Mouse (Mus musculus) WW6 (cell line): Measurements from ENCODE around the gene Ptges2.
A peak's percentile ranks its signal among the peaks of the same experiment; 100 is the strongest.

Experiments
- DNase-seq: peaks from one replicate; pipeline ENCODE4 v3.0.0-alpha.2; 2013; ENCODE audit warnings: low read depth, low spot score

Gene Ptges2

DNA sequence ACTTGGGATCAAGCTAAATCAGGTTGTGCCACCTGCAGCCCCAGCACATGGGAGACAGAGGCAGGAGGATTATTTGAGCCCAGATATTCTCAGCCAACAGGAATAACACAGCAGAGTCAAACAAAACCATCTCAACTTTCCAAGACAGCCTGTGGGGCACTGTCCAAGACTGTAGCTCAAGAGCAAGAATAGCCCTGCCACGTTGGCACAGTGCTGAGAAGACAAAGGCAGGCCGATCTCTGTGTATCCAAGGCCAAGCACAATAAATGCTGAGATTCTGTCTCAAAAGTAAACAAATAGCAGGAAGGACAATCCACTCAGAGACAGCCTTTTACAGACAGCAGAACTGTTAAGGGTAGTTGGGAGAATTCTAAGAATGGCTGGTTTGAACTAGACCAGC lies 44.5 kb downstream of the Ptges2 start:
- no peak for DNase-seq

DNA sequence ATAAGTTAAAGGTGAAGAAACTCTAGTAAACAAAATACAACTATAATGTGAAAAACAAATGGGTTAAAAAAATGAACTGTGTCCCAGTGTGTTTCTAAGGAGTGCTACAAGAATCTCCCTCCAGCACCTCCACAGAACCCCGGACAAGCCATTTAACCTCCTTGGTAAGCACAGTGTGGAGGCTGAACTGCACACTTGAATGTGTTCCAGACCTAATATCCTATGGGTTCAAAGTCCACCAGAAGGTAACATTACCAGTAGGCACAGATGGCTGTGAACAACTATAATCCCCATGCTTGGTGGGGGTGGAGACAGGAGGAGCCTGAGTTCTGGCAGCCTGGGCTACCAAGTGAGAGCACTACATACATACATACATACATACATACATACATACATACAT lies 44.9 kb downstream of the Ptges2 start:
- DNase-seq = no peak

DNA sequence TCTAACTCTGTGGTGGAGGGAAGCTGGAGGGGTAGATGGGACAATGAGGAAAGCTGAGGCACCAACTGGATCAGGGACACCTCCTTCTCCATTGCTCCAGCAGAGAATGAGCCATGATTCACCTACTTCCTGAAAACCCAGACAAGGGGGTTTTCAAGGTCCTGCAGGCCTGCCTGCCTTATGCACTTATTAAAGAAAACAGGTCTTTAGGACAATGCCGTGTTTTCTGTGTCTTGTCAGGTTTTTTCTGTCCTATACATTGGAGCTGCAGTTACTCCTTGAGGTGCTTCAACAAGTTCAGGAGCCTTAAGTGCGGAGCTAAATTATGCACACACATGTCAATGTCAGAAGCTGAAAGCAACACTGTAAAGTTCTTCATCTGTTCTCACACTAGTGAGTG lies 45.9 kb downstream of the Ptges2 start:
- DNase-seq = no peak

DNA sequence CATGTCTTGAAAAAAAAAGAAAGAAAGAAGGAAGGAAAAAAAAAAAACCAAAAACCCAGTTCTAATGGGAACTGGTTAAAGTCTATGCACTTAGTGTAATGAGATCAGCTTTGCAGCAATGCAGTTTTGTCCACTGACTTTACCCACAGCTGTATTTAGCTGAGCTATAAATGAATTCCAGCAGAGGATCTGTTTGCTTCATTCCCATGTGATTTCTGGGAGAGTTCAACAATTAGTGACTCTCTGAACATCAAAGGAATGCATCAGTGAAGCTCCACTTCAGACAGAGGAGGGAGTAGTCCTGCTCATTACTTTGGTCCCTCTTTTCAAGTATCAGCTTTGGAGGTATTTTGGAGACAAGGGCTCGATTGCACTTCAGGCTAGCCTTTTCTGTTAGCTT lies 49.8 kb downstream of the Ptges2 start:
- no peak for DNase-seq

DNA sequence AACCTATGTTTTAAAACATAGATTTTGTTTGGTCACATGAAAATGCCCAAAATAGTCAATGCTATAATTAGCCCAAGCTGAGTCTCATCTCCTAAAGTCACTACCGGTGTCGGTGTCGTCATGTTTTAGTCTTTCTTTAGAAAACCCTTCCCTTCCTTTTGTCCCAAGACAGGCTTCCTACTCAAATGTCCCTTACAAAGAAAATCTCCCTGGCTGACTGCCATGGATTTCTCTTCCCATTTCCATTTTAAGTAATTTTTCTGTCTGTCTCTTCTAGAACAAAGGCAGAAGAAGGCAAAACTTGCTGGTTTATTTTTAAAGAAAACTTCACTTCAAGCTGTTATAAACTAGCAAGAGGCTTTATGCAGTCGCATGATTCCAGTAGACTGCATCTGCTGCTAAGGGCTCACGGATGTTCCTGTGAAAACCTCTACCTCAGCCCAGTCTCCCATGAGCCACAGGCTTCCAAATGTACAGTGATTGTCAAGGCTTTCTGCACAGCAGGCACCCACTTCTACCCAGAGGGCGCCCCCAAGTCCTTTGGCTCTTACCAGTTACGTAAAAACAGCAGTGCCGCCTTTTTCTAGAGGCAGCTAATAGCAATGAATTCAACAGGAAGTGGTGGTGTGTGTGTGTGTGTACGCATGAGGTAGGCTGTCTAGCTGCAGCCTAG lies 51.7 kb downstream of the Ptges2 start:
- DNase-seq = no peak

DNA sequence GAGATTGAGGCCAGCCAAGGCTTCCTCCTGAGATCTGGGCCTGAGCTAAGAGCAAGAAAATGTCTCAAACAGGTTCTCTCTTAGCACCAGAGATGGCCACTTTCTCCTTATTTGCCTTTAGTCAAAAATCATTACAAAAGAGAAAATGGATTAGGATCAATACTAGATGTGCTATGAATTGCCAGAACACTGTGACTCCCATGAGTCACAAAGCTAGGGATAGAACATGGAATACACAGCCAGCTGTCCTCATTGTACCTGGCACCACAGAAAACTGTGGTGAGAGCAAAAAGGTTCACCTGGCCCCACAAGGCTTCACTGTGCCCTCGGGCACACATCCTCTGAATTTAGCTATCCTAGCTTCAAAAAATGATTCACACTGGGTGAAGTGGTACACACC lies 52.8 kb downstream of the Ptges2 start:
- no peak for DNase-seq

DNA sequence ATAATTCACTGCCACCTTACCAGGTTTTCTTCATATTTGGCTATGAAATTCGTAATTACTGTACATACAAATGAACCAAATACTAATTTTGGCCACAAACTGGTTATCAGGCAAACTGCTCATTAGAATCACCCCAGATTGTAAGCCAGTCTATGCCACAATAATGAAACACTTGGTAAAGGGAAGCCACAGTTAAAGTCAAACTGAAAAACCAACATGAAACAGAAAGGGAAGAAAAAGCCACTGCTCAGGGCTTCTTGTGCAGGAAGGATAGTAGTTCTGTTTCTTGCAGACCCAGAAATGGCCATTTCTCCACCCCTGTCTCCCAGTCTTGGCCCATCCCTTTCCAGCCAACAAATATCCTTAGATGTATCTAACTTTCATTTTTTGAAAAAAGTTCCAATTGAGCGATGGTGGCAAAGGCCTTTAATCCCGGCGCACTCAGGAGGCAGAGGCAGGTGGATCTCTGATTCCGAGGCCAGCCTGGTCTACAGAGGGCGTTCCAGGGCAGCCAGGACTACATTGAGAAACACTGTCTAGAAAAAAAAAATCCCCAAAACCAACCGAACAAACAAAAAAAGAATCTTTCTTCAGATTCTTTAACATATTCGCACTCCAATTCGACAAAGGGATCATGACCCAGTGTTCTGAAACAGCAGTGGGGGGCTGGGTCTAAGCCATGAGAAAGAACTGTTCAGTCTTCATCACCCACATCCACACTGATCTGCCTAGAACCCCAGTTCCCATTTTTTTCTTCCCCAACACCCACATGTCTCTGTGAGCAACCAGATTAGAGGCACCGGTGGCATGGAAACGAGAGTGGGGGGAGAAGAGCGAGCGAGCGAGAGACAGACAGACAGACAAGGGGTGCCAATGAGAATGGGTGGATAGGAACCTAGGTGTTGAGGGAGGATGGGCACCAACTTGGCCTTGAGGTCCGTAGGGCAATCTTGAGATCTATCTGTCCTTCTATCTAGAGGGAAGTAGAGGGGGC lies 54.4 kb downstream of the Ptges2 start, which contains the start of gene Naif1:
Naif1 (plus strand) TSS at position 697 of the 994 bp plus-strand sequence.
- no peak for DNase-seq

DNA sequence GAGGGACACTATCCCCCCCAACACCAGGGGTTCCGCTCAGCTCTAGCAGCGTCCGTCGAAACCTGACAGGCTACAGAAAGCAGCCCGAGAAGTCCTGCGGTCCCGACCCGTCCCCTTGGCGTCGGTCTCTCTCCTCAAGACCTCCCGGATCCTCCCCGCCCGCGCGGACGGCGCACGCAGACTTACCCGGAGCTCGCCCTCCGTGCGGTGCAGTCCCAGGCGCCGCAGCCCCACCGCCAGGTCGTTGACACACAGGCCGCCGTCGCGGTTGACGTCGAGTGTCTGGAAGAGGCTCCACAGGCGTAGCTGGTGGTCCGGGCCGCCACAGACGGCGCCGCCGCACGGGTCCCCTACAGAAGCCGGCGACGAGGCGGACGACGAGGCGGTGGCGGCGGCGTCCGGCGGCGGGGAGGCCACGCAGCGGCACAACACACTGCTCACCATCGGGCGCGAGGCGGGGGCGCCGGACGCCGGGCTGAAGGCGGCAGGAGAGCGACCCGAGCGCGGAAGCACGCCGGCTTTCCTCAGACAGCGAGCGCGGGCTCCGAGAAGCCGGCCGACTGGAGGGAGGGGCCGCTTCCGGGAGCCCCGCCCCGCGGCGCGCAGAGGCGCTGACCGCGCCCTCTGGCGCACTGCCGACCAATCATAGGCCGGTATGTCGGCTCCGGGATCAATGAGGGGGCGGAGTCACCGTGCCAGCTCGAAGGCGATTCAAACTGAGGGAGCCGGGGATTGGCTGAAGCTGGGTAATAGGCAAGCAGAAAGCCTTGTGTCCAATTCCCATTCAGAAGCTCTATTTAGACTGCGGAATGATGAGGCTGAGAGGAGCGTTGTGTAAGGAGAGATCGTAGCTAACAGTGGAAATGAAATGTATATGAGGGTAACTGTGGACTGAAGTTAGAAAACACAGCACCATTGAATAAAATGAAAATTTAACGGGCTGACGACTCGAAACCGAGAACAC lies 55.5 kb downstream of the Ptges2 start, which contains the start of gene Slc25a25:
Slc25a25 (minus strand) TSS at position 565 of the 964 bp plus-strand sequence.
- peak; percentile 95 for DNase-seq

DNA sequence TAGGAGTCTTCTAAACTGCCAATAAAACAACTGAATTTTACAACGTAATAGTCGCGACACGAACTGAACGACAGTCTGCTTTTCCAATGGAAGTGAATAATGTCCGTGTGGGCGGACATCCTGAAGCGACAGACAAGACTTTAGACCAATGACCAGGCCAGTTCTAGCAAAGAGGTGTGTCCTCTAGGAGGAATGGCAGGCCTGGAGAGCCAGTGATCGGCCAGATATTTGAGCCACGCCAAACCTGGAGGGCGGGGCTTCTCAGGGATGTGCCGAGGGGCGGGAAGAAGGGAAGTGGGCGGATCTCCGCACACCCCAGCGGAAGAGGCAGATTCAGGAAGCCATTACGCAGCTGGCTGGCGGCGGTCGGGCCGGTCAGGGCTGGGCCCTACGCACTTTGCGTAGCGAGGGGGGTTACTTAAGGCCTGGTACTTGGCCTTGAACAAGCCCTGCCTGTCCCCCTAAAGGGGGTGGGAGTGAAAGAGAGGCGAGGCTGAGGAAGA lies 56.2 kb downstream of the Ptges2 start:
- DNase-seq = peak; percentile 93

DNA sequence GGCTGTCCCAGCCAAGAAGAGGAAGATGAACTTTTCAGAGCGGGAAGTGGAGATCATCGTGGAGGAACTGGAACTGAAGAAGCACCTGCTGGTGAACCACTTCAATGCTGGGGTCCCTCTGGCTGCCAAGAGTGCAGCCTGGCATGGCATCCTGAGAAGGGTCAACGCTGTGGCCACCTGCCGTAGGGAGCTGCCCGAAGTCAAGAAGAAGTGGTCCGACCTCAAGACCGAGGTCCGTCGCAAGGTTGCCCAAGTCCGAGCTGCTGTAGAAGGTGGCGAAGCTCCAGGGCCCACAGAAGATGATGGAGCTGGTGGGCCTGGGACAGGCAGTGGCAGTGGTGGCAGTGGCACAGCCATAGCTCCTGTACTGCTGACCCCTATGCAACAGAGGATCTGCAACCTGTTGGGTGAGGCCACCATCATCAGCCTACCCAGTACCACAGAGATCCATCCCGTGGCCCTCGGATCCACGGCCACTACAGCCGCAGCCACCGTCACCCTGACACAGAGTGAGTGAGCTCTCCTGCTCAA lies 56.8 kb downstream of the Ptges2 start:
- DNase-seq = no peak

DNA sequence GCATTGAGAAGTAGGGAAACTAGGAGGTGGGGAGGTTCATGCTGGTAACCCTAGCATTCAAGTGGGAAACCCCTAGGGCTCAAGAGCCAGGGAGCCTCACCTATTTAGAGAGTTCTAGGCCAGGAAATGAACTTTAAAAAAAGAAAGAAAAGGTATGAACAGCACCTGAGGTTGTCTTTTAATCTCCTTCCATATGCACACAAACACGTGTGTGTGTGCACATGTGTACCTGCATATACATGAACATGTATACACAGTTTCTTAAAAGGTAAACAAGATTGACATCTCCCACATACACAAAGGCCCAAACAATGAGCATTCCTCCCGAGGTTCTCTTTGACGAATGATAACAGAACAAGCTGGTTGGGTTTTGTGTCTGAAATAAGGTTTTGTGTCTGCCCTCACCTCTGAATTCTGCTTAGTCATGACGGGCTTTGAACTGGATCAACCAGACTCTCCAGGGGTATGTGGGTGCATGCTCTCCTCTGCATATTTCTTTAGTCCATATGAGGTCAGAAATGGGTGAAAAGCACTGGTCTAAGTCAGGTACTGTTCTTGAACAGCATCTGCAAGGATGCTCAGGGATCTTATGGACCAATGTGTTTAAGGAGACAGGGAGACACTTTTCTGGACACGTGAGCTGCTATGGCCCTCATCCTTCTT lies 58.1 kb downstream of the Ptges2 start:
- DNase-seq = no peak

DNA sequence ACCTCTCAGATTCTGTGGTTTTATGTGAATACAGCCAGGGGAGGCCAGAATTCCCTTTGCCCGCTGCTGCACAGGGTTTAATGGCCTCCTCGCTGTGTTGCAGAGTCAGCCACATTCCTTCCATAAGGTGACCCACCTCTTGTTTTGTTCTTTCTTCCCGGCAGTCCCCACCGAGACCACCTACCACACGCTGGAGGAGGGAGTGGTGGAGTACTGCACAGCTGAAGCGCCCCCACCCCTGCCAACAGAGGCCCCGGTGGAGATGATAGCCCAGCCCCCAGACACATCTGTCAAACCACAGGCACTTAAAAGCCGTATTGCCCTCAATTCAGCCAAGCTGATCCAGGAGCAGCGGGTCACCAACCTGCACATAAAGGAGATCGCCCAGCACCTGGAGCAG lies 58.9 kb downstream of the Ptges2 start:
- DNase-seq = no peak

DNA sequence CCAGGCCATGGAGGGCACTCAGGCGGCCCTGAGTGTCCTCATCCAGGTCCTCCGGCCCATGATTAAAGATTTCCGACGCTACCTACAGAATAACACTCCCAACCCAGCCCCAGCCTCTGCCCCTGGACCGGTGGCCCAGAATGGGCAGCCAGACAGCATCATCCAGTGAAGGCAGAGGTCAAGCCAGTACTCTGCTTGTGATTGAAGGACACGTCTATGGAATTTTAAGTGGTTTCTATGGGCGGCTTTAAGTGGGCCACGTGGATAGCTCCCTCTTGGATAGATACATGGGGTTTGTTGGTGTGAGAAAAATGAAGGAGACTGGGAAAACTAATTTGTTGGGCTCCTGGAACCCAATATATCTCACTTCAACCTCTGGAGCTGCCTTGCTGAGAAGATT lies 59.4 kb downstream of the Ptges2 start:
- DNase-seq = no peak
